Mouse (Mus musculus) G1E (cell line): ENCODE results near the gene Yae1d1. TPM values are rescaled to one million over a fixed set of nuclear protein-coding genes. Genes with fewer than 3 reads are reported as not detected.

Experiments
- ATAC-seq: 2 replicates; pipeline ENCODE4 v1.8.0; 2016; ENCODE audit warnings: mild to moderate bottlenecking; ENCODE audit not compliant: insufficient number of reproducible peaks, poor library complexity, low FRiP score, severe bottlenecking; ENCODE audit errors: extremely low read depth
- DNase-seq: peaks from one replicate; pipeline ENCODE4 v3.0.0; 2012; ENCODE audit warnings: low spot score
- H3K27me3 ChIP-seq: 2 replicates; pipeline ENCODE4 v1.6.1; 2012; ENCODE audit warnings: mild to moderate bottlenecking, low read length, inconsistent platforms; ENCODE audit not compliant: insufficient read depth
- H3K36me3 ChIP-seq: replicated peaks from 2 replicates; pipeline ENCODE3; 2012; ENCODE audit warnings: mild to moderate bottlenecking, inconsistent platforms
- H3K4me1 ChIP-seq: 2 replicates; pipeline ENCODE4 v1.6.1; 2012; ENCODE audit warnings: low read depth, low read length, inconsistent platforms, mixed read lengths; ENCODE audit not compliant: insufficient read depth
- H3K4me3 ChIP-seq: 2 replicates; pipeline ENCODE4 v1.5.1; 2012; ENCODE audit warnings: low read depth, mild to moderate bottlenecking, inconsistent platforms, low read length, moderate library complexity, mixed read lengths
- H3K9me3 ChIP-seq: replicated peaks from 2 replicates; pipeline ENCODE4 v1.6.1; 2012; ENCODE audit warnings: inconsistent platforms
- CTCF ChIP-seq: IDR thresholded peaks from 2 replicates; pipeline ENCODE4 v1.5.1; 2012; ENCODE audit warnings: low read depth, low read length, inconsistent platforms, mixed read lengths
- GATA1 ChIP-seq: IDR thresholded peaks from 2 replicates; pipeline ENCODE4 v1.6.1; 2012; ENCODE audit warnings: borderline replicate concordance, low read length, inconsistent platforms, mixed read lengths
- GATA2 ChIP-seq: IDR thresholded peaks from 2 replicates; pipeline ENCODE4 v1.6.1; 2012; ENCODE audit warnings: low read depth, low read length, inconsistent platforms, borderline replicate concordance
- POLR2AphosphoS5 ChIP-seq: IDR thresholded peaks from 2 replicates; pipeline ENCODE4 v1.6.1; 2012; ENCODE audit warnings: low read depth, low read length, inconsistent platforms; ENCODE audit not compliant: insufficient replicate concordance
- TAL1 ChIP-seq: conservative IDR thresholded peaks from 2 replicates; pipeline ENCODE4 v1.6.1; 2012; ENCODE audit warnings: low read depth, low read length, inconsistent platforms, mixed read lengths
- polyA plus RNA-seq: library from polyadenylated mRNA; stranded (reverse); fragments of >175 nt; gene quantifications from 2 replicates; pipeline ENCODE4 v1.2.3, GENCODE M21; 2012
- total RNA-seq, 2 experiments: library from RNA; stranded (forward) in 1 of 2; stranded (reverse) in 1 of 2; fragments of 200-1000 nt in 1 of 2; fragments of >200 nt in 1 of 2; fragmentation: Nextera tagmentation in 1 of 2; gene quantifications; 2 replicates each; pipeline ENCODE4 v1.2.3; 2014 to 2017

Yae1d1 gene
- total RNA-seq (2014; fragmentation: Nextera tagmentation), result 35.6 and 36.2 TPM in 2 replicates
- total RNA-seq (2017), result 21.7 and 35.5 TPM in 2 replicates
- polyA plus RNA-seq, result 10.2 and 14.3 TPM in 2 replicates

DNA sequence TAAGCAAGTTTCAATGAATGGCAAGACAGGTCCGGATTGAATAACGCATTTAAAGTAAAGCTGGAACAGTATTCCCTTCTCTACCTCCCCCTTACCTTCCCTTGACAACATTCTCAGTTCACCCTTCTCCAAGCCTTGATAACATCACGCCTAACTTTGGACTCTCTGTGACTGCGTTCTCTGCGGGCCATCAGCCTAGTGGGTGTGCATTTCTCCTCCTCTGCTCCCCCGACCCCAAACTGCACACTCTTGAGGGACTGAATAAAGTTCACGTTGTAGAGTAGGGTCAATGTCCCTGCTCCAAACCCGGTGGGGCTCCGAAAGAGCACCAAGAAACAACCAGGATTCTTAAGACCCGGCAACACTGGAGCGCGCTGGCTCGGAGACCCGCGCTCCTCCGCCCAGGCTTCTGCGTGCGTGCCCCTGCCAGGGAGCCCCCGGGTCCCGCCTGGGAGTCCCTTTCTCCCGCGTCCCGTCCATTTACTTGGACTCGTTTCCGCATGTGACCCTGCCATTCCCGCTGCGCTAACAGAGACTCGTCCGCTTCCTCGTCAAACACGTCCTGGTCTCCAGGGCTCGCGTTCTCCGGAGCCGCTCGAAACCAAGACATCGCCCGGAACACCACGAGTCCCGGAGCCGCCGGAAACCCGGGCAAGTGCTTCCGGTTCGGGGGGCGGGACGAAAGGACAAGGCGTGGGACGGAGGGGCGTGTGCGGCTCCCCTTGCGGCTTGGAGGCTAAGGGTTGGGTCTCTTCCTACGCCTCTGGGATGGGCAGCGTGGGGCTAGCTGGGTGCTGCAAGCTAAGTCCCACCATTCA is at the start of gene Yae1d1:
TSS of gene Yae1d1 (minus strand) at position 653 of the 818 bp plus-strand sequence.
- no peak for TF ChIP-seq CTCF
- no peak for TF ChIP-seq GATA2
- no peak for TF ChIP-seq TAL1
- no peak for TF ChIP-seq GATA1
- TF ChIP-seq POLR2AphosphoS5, result no peak
- DNase-seq (peak; percentile 84), ATAC-seq (peak; percentile 95)
- Histone ChIP-seq H3K27me3 (peaks cover 6% of the 10 kb centered on the region), H3K4me1 (peaks cover 6% of the 10 kb centered on the region; the same call in 1 of the 2 replicates), H3K36me3 (peaks cover 9% of the 10 kb centered on the region), H3K9me3 (no peaks in the 10 kb centered on the region), H3K4me3 (peak within 1 kb of the TSS; percentile 86)

DNA sequence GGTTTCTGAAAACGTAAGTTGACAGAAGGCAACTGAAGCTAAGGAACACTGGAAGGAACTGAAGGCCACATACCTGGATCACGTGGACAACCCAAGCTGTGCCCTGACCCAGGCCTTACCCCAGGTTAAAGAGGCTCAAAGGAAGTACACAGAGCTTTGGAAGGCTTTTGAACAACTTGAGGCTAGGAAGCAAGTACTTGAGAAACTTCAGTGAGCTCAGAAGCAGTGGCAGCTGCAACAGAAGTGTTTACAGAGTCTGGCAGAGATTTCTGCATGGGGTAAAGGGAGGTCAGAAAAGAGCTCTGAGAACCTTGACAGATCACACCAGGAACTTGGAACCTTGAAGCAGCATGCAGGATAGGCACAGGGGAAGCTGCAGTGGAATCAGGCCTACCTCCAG is 45.7 kb upstream of the Yae1d1 start:
- DNase-seq, result no peak
- H3K4me3 ChIP-seq, result no peak overlapping the region
- TF ChIP-seq CTCF (no peak), TAL1 (no peak), GATA2 (no peak), POLR2AphosphoS5 (no peak), GATA1 (no peak)
- peaks cover 14% of the 10 kb centered on the region for H3K27me3 ChIP-seq
- no peaks in the 10 kb centered on the region for H3K9me3 ChIP-seq
- no peaks in the 10 kb centered on the region for H3K36me3 ChIP-seq
- no peak for ATAC-seq
- no peaks in the 10 kb centered on the region for H3K4me1 ChIP-seq

DNA sequence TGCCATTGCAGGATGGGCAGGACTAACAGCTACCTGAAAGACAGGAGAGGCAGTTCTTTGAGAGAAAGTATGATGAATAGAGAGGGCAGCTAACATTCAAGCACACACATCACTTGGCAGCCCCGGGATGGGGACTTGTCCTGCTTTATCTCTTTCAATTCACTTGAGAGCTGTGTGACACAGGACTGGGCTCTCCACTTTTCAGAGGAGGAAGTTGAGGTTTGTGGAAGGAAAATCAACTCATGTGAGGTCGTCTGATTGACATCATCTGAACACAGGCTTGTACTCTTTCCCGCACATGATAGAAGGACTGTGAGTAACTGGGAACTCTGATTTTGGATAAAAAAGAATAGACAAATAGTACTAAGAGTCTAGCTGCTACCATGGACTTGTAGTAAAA is 23.5 kb upstream of the Yae1d1 start:
- Histone ChIP-seq H3K4me1 (no peaks in the 10 kb centered on the region), H3K36me3 (no peaks in the 10 kb centered on the region), H3K27me3 (peaks cover 3% of the 10 kb centered on the region), H3K9me3 (no peaks in the 10 kb centered on the region), H3K4me3 (no peak overlapping the region)
- TF ChIP-seq CTCF, result no peak
- no peak for TF ChIP-seq POLR2AphosphoS5
- no peak for TF ChIP-seq TAL1
- no peak for TF ChIP-seq GATA2
- no peak for TF ChIP-seq GATA1
- DNase-seq (no peak), ATAC-seq (no peak)

DNA sequence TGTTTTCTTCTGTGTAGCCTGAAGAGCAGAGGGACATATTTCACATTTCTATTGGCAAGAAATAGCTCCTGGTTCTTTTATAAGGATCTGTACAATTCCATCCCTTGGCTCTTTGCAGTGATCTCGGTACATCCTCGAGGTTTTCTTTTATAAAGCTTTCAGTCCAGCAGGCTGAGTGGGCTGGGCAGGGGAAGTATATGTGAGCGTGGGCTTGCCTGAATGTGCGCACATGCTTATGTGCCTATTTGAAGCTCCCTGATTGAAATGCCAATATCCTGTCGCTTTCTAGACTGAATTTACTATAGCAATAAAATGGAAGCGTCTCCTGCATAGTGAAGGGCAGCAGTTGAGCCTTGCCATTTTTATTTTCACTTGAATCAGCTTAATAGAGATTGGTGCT is 20.1 kb upstream of the Yae1d1 start:
- H3K4me3 ChIP-seq, result no peak overlapping the region
- H3K36me3 ChIP-seq, result no peaks in the 10 kb centered on the region
- no peak for TF ChIP-seq GATA2
- no peaks in the 10 kb centered on the region for H3K9me3 ChIP-seq
- peaks cover 7% of the 10 kb centered on the region for H3K27me3 ChIP-seq
- H3K4me1 ChIP-seq, result no peaks in the 10 kb centered on the region
- DNase-seq (no peak), ATAC-seq (no peak)

DNA sequence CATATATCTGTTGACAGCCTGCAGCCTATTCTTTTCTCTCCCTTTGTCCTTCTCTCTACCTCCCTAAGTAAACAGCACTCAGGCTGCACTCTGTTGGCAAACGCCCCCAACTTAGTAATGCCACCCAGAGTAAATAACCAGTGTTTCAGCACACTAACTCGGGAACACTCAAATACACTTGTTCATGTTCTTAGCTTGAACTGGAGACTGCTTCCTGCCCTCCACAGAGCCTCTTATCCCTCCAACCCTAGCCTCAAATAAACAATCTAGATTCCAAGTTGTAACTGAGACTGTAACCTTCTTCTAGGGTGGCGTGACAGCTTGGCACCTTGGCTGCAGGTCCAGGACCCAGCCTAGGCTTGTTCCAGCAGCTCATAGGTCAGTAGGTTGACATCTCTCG is 17.9 kb upstream of the Yae1d1 start:
- H3K4me1 ChIP-seq, result no peaks in the 10 kb centered on the region

DNA sequence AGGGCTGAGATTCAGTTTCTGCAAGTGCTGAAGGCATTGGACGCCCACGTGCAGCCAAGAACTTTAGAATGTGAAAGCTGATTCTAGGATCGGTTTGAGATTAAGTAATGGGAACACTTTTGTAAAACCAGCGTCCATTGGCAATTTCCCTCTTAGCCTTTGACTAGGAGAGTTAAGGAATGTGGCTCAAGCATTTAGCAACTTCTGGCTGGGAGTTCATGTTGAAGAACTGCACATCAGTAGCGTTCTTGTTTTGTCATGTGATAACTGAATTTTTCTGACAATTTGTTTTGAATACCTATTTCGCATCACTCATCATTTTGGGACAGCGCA is 332 bp upstream of the Yae1d1 start:
- H3K4me3 ChIP-seq, result peak overlapping the region; percentile 86
- H3K36me3 ChIP-seq, result peaks cover 8% of the 10 kb centered on the region
- DNase-seq (no peak), ATAC-seq (no peak)
- no peaks in the 10 kb centered on the region for H3K9me3 ChIP-seq
- peaks cover 6% of the 10 kb centered on the region; the same call in 1 of the 2 replicates for H3K4me1 ChIP-seq
- TF ChIP-seq GATA1 (no peak), GATA2 (no peak), CTCF (no peak), POLR2AphosphoS5 (no peak), TAL1 (no peak)
- H3K27me3 ChIP-seq, result peaks cover 6% of the 10 kb centered on the region

More for the DNA sequence above, 17.9 kb upstream of the Yae1d1 start:
- no peak for DNase-seq
- TF ChIP-seq GATA1 (no peak), CTCF (no peak), POLR2AphosphoS5 (no peak), TAL1 (no peak), GATA2 (no peak)
- H3K4me3 ChIP-seq, result no peak overlapping the region
- no peak for ATAC-seq
- H3K27me3 ChIP-seq, result peaks cover 7% of the 10 kb centered on the region
- H3K9me3 ChIP-seq, result no peaks in the 10 kb centered on the region
- no peaks in the 10 kb centered on the region for H3K36me3 ChIP-seq
